Mouse (Mus musculus): ENCODE measurements around the gene Pfn3. TPM values are rescaled to one million over a fixed set of nuclear protein-coding genes. Genes with fewer than 3 reads are reported as not detected.

Gene Pfn3
- polyA plus RNA-seq, 1 experiment from 2014 or later, result not detected

GRCm38 (mm10) chr13:55405783-55406390, 9.1 kb downstream of the Pfn3 start:
- 60% methylated on average over 13 of the region's 13 CpGs for WGBS
- Histone ChIP-seq H3K4me2 (ENCODE audit: low read depth, low read length, severe bottlenecking) (no peak overlapping the region), H3K4me3 (ENCODE audit: low read depth, low read length) (no peak overlapping the region)

GRCm38 (mm10) chr13:55404853-55405782, 9.9 kb downstream of the Pfn3 start:
- ATAC-seq (replicated peaks; ENCODE audit: low FRiP score) (peak; percentile 87), DNase-seq (ENCODE audit: low spot score) (peak; percentile 90)
- H3K4me2 ChIP-seq (ENCODE audit: low read depth, low read length, severe bottlenecking), result no peak overlapping the region
- 18% methylated on average over 11 of the region's 11 CpGs for WGBS
- H3K4me3 ChIP-seq (ENCODE audit: low read depth, low read length), result no peak overlapping the region
- H3K27me3 ChIP-seq (ENCODE audit: control insufficient read depth, insufficient read depth, low read length), result no peaks in the 10 kb centered on the region
- H3K27ac ChIP-seq (ENCODE audit: low read depth, low read length), result 0 out of 2 replicates have a peak overlapping the region, but pooled peaks have one; percentile 2
- H3K9me3 ChIP-seq (ENCODE audit: control insufficient read depth, low read length), result no peaks in the 10 kb centered on the region
- H3K4me1 ChIP-seq (replicated peaks; ENCODE audit: control insufficient read depth, insufficient read depth, low read length), result peaks cover 7% of the 10 kb centered on the region; the same call in 1 of the 2 replicates
- no peaks in the 10 kb centered on the region for H3K36me3 ChIP-seq (ENCODE audit: control insufficient read depth, insufficient read depth, low read length)
- H3K9ac ChIP-seq (ENCODE audit: low read length), result peak overlapping the region; percentile 44

More at GRCm38 (mm10) chr13:55405783-55406390, 9.1 kb downstream of the Pfn3 start:
- peaks cover 7% of the 10 kb centered on the region; the same call in 1 of the 2 replicates for H3K4me1 ChIP-seq (replicated peaks; ENCODE audit: control insufficient read depth, insufficient read depth, low read length)
- peak; percentile 55 for ATAC-seq (replicated peaks; ENCODE audit: low FRiP score)
- H3K27me3 ChIP-seq (ENCODE audit: control insufficient read depth, insufficient read depth, low read length), result no peaks in the 10 kb centered on the region
- H3K9me3 ChIP-seq (ENCODE audit: control insufficient read depth, low read length), result no peaks in the 10 kb centered on the region
- H3K9ac ChIP-seq (ENCODE audit: low read length), result peak overlapping the region; percentile 44
- H3K27ac ChIP-seq (ENCODE audit: low read depth, low read length), result 0 out of 2 replicates have a peak overlapping the region, but pooled peaks have one; percentile 2
- no peaks in the 10 kb centered on the region for H3K36me3 ChIP-seq (ENCODE audit: control insufficient read depth, insufficient read depth, low read length)
- peak; percentile 55 for DNase-seq (ENCODE audit: low spot score)

- Histone ChIP-seq H3K9ac (ENCODE audit: low read length) (no peak overlapping the region), H3K27ac (ENCODE audit: low read depth, low read length) (0 out of 2 replicates have a peak overlapping the region, but pooled peaks have one; percentile 21), H3K4me2 (ENCODE audit: low read depth, low read length, severe bottlenecking) (no peak overlapping the region), H3K4me1 (replicated peaks; ENCODE audit: control insufficient read depth, insufficient read depth, low read length) (peaks cover 7% of the 10 kb centered on the region; the same call in 1 of the 2 replicates), H3K36me3 (ENCODE audit: control insufficient read depth, insufficient read depth, low read length) (no peaks in the 10 kb centered on the region), H3K27me3 (ENCODE audit: control insufficient read depth, insufficient read depth, low read length) (no peaks in the 10 kb centered on the region), H3K9me3 (ENCODE audit: control insufficient read depth, low read length) (no peaks in the 10 kb centered on the region), H3K4me3 (ENCODE audit: low read depth, low read length) (no peak overlapping the region)
- no peak for DNase-seq (ENCODE audit: low spot score)
- no peak for ATAC-seq (replicated peaks; ENCODE audit: low FRiP score)
- WGBS, result 68% methylated on average over 15 of the region's 15 CpGs
Observed at GRCm38 (mm10) chr13:55403935-55404852, 10.8 kb downstream of the Pfn3 start.

- no peak for ATAC-seq (replicated peaks; ENCODE audit: low FRiP score)
- no peaks in the 10 kb centered on the region for H3K9me3 ChIP-seq (ENCODE audit: control insufficient read depth, low read length)
- H3K36me3 ChIP-seq (ENCODE audit: control insufficient read depth, insufficient read depth, low read length), result no peaks in the 10 kb centered on the region
- no peak for DNase-seq (ENCODE audit: low spot score)
- no peak overlapping the region for H3K9ac ChIP-seq (ENCODE audit: low read length)
- WGBS, result 79% methylated on average over 7 of the region's 7 CpGs
- peaks cover 7% of the 10 kb centered on the region; the same call in 1 of the 2 replicates for H3K4me1 ChIP-seq (replicated peaks; ENCODE audit: control insufficient read depth, insufficient read depth, low read length)
- H3K4me2 ChIP-seq (ENCODE audit: low read depth, low read length, severe bottlenecking), result no peak overlapping the region
- H3K27me3 ChIP-seq (ENCODE audit: control insufficient read depth, insufficient read depth, low read length), result no peaks in the 10 kb centered on the region
- no peak overlapping the region for H3K4me3 ChIP-seq (ENCODE audit: low read depth, low read length)
- no peak overlapping the region for H3K27ac ChIP-seq (ENCODE audit: low read depth, low read length)
Observed at GRCm38 (mm10) chr13:55403266-55403665, 11.8 kb downstream of the Pfn3 start.

GRCm38 (mm10) chr13:55400039-55400346, 15.0 kb downstream of the Pfn3 start:
- H3K9me3 ChIP-seq (ENCODE audit: control insufficient read depth, low read length), result no peaks in the 10 kb centered on the region
- DNase-seq (ENCODE audit: low spot score) (no peak), ATAC-seq (replicated peaks; ENCODE audit: low FRiP score) (no peak)
- no peak overlapping the region for H3K27ac ChIP-seq (ENCODE audit: low read depth, low read length)
- no peaks in the 10 kb centered on the region for H3K27me3 ChIP-seq (ENCODE audit: control insufficient read depth, insufficient read depth, low read length)
- H3K4me2 ChIP-seq (ENCODE audit: low read depth, low read length, severe bottlenecking), result no peak overlapping the region
- no peaks in the 10 kb centered on the region for H3K4me1 ChIP-seq (replicated peaks; ENCODE audit: control insufficient read depth, insufficient read depth, low read length)
- no peak overlapping the region for H3K9ac ChIP-seq (ENCODE audit: low read length)
- no peak overlapping the region for H3K4me3 ChIP-seq (ENCODE audit: low read depth, low read length)
- no peaks in the 10 kb centered on the region for H3K36me3 ChIP-seq (ENCODE audit: control insufficient read depth, insufficient read depth, low read length)
- WGBS, result 92% methylated on average over 1 of the region's 1 CpGs

- no peaks in the 10 kb centered on the region for H3K27me3 ChIP-seq (ENCODE audit: control insufficient read depth, insufficient read depth, low read length)
- no peaks in the 10 kb centered on the region for H3K9me3 ChIP-seq (ENCODE audit: control insufficient read depth, low read length)
- 66% methylated on average over 5 of the region's 5 CpGs for WGBS
- no peak overlapping the region for H3K4me2 ChIP-seq (ENCODE audit: low read depth, low read length, severe bottlenecking)
- H3K4me3 ChIP-seq (ENCODE audit: low read depth, low read length), result no peak overlapping the region
- ATAC-seq (replicated peaks; ENCODE audit: low FRiP score) (no peak), DNase-seq (ENCODE audit: low spot score) (no peak)
- no peak overlapping the region for H3K27ac ChIP-seq (ENCODE audit: low read depth, low read length)
- no peaks in the 10 kb centered on the region for H3K4me1 ChIP-seq (replicated peaks; ENCODE audit: control insufficient read depth, insufficient read depth, low read length)
- H3K9ac ChIP-seq (ENCODE audit: low read length), result no peak overlapping the region
- H3K36me3 ChIP-seq (ENCODE audit: control insufficient read depth, insufficient read depth, low read length), result no peaks in the 10 kb centered on the region
Observed at GRCm38 (mm10) chr13:55399300-55400038, 15.6 kb downstream of the Pfn3 start.

GRCm38 (mm10) chr13:55398088-55398487, 16.9 kb downstream of the Pfn3 start, which contains the start of gene Slc34a1:
Gene Slc34a1, plus strand, starts transcription at chr13:55398187.
- no peaks in the 10 kb centered on the region for H3K27me3 ChIP-seq (ENCODE audit: control insufficient read depth, insufficient read depth, low read length)
- DNase-seq (ENCODE audit: low spot score) (no peak), ATAC-seq (replicated peaks; ENCODE audit: low FRiP score) (no peak)
- H3K4me2 ChIP-seq (ENCODE audit: low read depth, low read length, severe bottlenecking), result no peak within 1 kb of the TSS
- no peaks in the 10 kb centered on the region for H3K9me3 ChIP-seq (ENCODE audit: control insufficient read depth, low read length)
- no peak within 1 kb of the TSS for H3K4me3 ChIP-seq (ENCODE audit: low read depth, low read length)
- H3K4me1 ChIP-seq (replicated peaks; ENCODE audit: control insufficient read depth, insufficient read depth, low read length), result no peaks in the 10 kb centered on the region
- H3K9ac ChIP-seq (ENCODE audit: low read length), result no peak within 1 kb of the TSS
- no peak within 1 kb of the TSS for H3K27ac ChIP-seq (ENCODE audit: low read depth, low read length)
- no peaks in the 10 kb centered on the region for H3K36me3 ChIP-seq (ENCODE audit: control insufficient read depth, insufficient read depth, low read length)
- 90% methylated on average over 1 of the region's 1 CpGs for WGBS

Data from forebrain, embryonic 11.5 days (tissue).